Mouse (Mus musculus) forebrain, embryonic 14.5 days (tissue): ENCODE measurements around the gene Glra1. TPM values are rescaled to one million over a fixed set of nuclear protein-coding genes. Genes with fewer than 3 reads are reported as not detected.

Experiments used
- ATAC-seq: fragments of 200-750 bp; cut with Nextera tagmentation; 2 replicates; pipeline ENCODE4 v1.8.0; 2017; ENCODE audit warnings: mild to moderate bottlenecking, moderate library complexity
- DNase-seq: peaks from one replicate; pipeline ENCODE4 v3.0.0-alpha.2; 2015; ENCODE audit warnings: low spot score
- H3K27ac ChIP-seq: fragments of 300-500 bp; sonication (generic); 2 replicates; pipeline ENCODE4 v1.5.1; 2014; ENCODE audit warnings: low read depth, mild to moderate bottlenecking, control low read depth, low read length, moderate library complexity
- H3K27me3 ChIP-seq: fragments of 300-500 bp; sonication (generic); replicated peaks from 2 replicates; pipeline ENCODE4 v1.6.1; 2014; ENCODE audit warnings: low read length, control low read depth, mixed read lengths; ENCODE audit not compliant: control insufficient read depth, insufficient read depth
- H3K36me3 ChIP-seq: fragments of 300-500 bp; sonication (generic); 2 replicates; pipeline ENCODE4 v1.6.1; 2014; ENCODE audit warnings: low read length, control low read depth; ENCODE audit not compliant: control insufficient read depth, insufficient read depth
- H3K4me1 ChIP-seq: fragments of 300-500 bp; sonication (generic); 2 replicates; pipeline ENCODE4 v1.6.1; 2014; ENCODE audit warnings: antibody characterized with exemption, low read length, control low read depth; ENCODE audit not compliant: control insufficient read depth, insufficient read depth
- H3K4me2 ChIP-seq: fragments of 300-500 bp; sonication (generic); 2 replicates; pipeline ENCODE4 v1.6.1; 2014; ENCODE audit warnings: mild to moderate bottlenecking, control low read depth, low read length
- H3K4me3 ChIP-seq: fragments of 300-500 bp; sonication (generic); 2 replicates; pipeline ENCODE4 v1.5.1; 2014; ENCODE audit warnings: low read depth, low read length, control low read depth
- H3K9ac ChIP-seq: fragments of 300-500 bp; sonication (generic); 2 replicates; pipeline ENCODE4 v1.6.1; 2014; ENCODE audit warnings: mild to moderate bottlenecking, low read length, control low read depth, moderate library complexity
- H3K9me3 ChIP-seq: fragments of 300-500 bp; sonication (generic); replicated peaks from 2 replicates; pipeline ENCODE4 v1.6.1; 2016; ENCODE audit warnings: low read length, control low read depth, mixed read lengths; ENCODE audit not compliant: control insufficient read depth
- WGBS: fragments of 180-500 bp; shearing (Covaris S2); extraction: QIAGEN DNeasy Blood & Tissue Kit; methylation state at CpG from one replicate; pipeline ENCODE4 v1.1.7; 2014; 5-methylcytosine and 5-hydroxymethylcytosine counted together
- polyA plus RNA-seq: library from polyadenylated mRNA; unstranded; fragments of >200 nt; fragmentation: Nextera tagmentation; extraction: Ambion mirVana; gene quantifications from 2 replicates; pipeline ENCODE4 v1.2.1, GENCODE M21; 2014

Glra1 gene
- polyA plus RNA-seq, 1 experiment from 2014 or later = not detected

- Histone ChIP-seq H3K27ac (no peak overlapping the region), H3K4me2 (no peak overlapping the region), H3K36me3 (peaks cover 89% of the 10 kb centered on the region), H3K9ac (no peak overlapping the region), H3K27me3 (no peaks in the 10 kb centered on the region), H3K9me3 (no peaks in the 10 kb centered on the region), H3K4me1 (no peaks in the 10 kb centered on the region), H3K4me3 (no peak overlapping the region)
- WGBS = 72% methylated on average over 5 of the region's 5 CpGs
- peak; percentile 74 for ATAC-seq
- peak; percentile 71 for DNase-seq
These were observed 110.1 kb downstream of the Glra1 start for GRCm38 (mm10) chr11:55497885-55498284.

GRCm38 (mm10) chr11:55496158-55496557 lies 111.8 kb downstream of the Glra1 start:
- Histone ChIP-seq H3K9ac (no peak overlapping the region), H3K4me1 (no peaks in the 10 kb centered on the region), H3K4me3 (no peak overlapping the region), H3K9me3 (no peaks in the 10 kb centered on the region), H3K27ac (no peak overlapping the region), H3K4me2 (no peak overlapping the region), H3K36me3 (peaks cover 91% of the 10 kb centered on the region), H3K27me3 (no peaks in the 10 kb centered on the region)
- WGBS = 84% methylated on average over 6 of the region's 6 CpGs
- DNase-seq (no peak), ATAC-seq (no peak)

- Histone ChIP-seq H3K4me1 (no peaks in the 10 kb centered on the region), H3K36me3 (peaks cover 62% of the 10 kb centered on the region), H3K4me3 (no peak overlapping the region), H3K9ac (no peak overlapping the region), H3K27me3 (no peaks in the 10 kb centered on the region), H3K9me3 (no peaks in the 10 kb centered on the region), H3K4me2 (no peak overlapping the region), H3K27ac (no peak overlapping the region)
- ATAC-seq (no peak), DNase-seq (no peak)
- WGBS = 94% methylated on average over 7 of the region's 7 CpGs
These were observed 122.6 kb downstream of the Glra1 start for GRCm38 (mm10) chr11:55485443-55485842.

- Histone ChIP-seq H3K4me2 (no peak overlapping the region), H3K36me3 (peaks cover 26% of the 10 kb centered on the region), H3K9ac (no peak overlapping the region), H3K27ac (no peak overlapping the region), H3K4me3 (no peak overlapping the region), H3K9me3 (no peaks in the 10 kb centered on the region), H3K27me3 (no peaks in the 10 kb centered on the region), H3K4me1 (peaks cover 18% of the 10 kb centered on the region)
- ATAC-seq (no peak), DNase-seq (no peak)
- 90% methylated on average over 3 of the region's 3 CpGs for WGBS
These were observed 134.8 kb downstream of the Glra1 start for GRCm38 (mm10) chr11:55473219-55473618.

- ATAC-seq = no peak
- Histone ChIP-seq H3K4me2 (peak overlapping the region; percentile 79), H3K27me3 (no peaks in the 10 kb centered on the region), H3K36me3 (peaks cover 20% of the 10 kb centered on the region), H3K27ac (no peak overlapping the region), H3K4me1 (peaks cover 20% of the 10 kb centered on the region), H3K9me3 (no peaks in the 10 kb centered on the region), H3K4me3 (no peak overlapping the region), H3K9ac (no peak overlapping the region)
- DNase-seq = no peak
- 95% methylated on average over 7 of the region's 7 CpGs for WGBS
These were observed 136.5 kb downstream of the Glra1 start for GRCm38 (mm10) chr11:55471467-55471866.

- Histone ChIP-seq H3K4me1 (peaks cover 20% of the 10 kb centered on the region), H3K4me3 (peak overlapping the region; percentile 98), H3K4me2 (peak overlapping the region; percentile 79), H3K27me3 (no peaks in the 10 kb centered on the region), H3K36me3 (peaks cover 20% of the 10 kb centered on the region), H3K9me3 (no peaks in the 10 kb centered on the region), H3K27ac (no peak overlapping the region), H3K9ac (peak overlapping the region; percentile 95)
- ATAC-seq = no peak
- 64% methylated on average over 8 of the region's 8 CpGs for WGBS
- no peak for DNase-seq
These were observed 137.2 kb downstream of the Glra1 start for GRCm38 (mm10) chr11:55470761-55471160.

- Histone ChIP-seq H3K4me3 (peak overlapping the region; percentile 98), H3K9ac (peak overlapping the region; percentile 95), H3K27ac (peak overlapping the region; percentile 86), H3K9me3 (no peaks in the 10 kb centered on the region), H3K27me3 (no peaks in the 10 kb centered on the region), H3K4me1 (peaks cover 20% of the 10 kb centered on the region), H3K36me3 (peaks cover 20% of the 10 kb centered on the region), H3K4me2 (peak overlapping the region; percentile 79)
- WGBS = under 1% methylated on average over 45 of the region's 46 CpGs
- ATAC-seq (no peak; the same call in 1 of the 2 replicates), DNase-seq (peak; percentile 32)
These were observed 137.9 kb downstream of the Glra1 start for GRCm38 (mm10) chr11:55469923-55470691.

GRCm38 (mm10) chr11:55469048-55469843 lies 138.8 kb downstream of the Glra1 start, which contains the start of gene G3bp1:
G3bp1 (plus strand) TSS chr11:55469685.
- DNase-seq = peak; percentile 100
- Histone ChIP-seq H3K27ac (peak within 1 kb of the TSS; percentile 86), H3K36me3 (peaks cover 16% of the 10 kb centered on the region), H3K4me3 (peak within 1 kb of the TSS; percentile 98), H3K4me1 (peaks cover 20% of the 10 kb centered on the region), H3K4me2 (peak within 1 kb of the TSS; percentile 79), H3K9me3 (no peaks in the 10 kb centered on the region), H3K9ac (peak within 1 kb of the TSS; percentile 95), H3K27me3 (no peaks in the 10 kb centered on the region)
- 0% methylated on average over 57 of the region's 57 CpGs for WGBS
- peak; percentile 97 for ATAC-seq
